Mouse (Mus musculus): ENCODE measurements at regions not wholly inside any gene's neighbourhood (a gene's known extent, or its start where the extent isn't known, plus 50 kb on each side); places are given as distances from the start of the nearest gene placed in this dataset.

- DNase-seq (ENCODE audit: low read depth) = no peak
These were observed 366.1 kb downstream of the Dnajb9 start for GRCm38 (mm10) chr12:43843907-43844537.

- DNase-seq (ENCODE audit: low read depth) = no peak
These were observed 378.1 kb downstream of the Dnajb9 start for GRCm38 (mm10) chr12:43831976-43832375.

- no peak for DNase-seq (ENCODE audit: low read depth)
These were observed 381.5 kb downstream of the Dnajb9 start for GRCm38 (mm10) chr12:43828641-43829040.

- no peak for DNase-seq (ENCODE audit: low read depth)
These were observed 382.2 kb downstream of the Dnajb9 start for GRCm38 (mm10) chr12:43827901-43828300.

- peak; percentile 24 for DNase-seq (ENCODE audit: low read depth)
These were observed 382.8 kb downstream of the Dnajb9 start for GRCm38 (mm10) chr12:43827296-43827695.

- no peak for DNase-seq (ENCODE audit: low read depth)
These were observed 396.6 kb downstream of the Dnajb9 start for GRCm38 (mm10) chr12:43813559-43813958.

GRCm38 (mm10) chr12:43772766-43773165 lies 437.4 kb downstream of the Dnajb9 start:
- DNase-seq (ENCODE audit: low read depth) = no peak

- no peak for DNase-seq (ENCODE audit: low read depth)
These were observed 448.0 kb downstream of the Dnajb9 start for GRCm38 (mm10) chr12:43762151-43762550.

All from NIH3T3 (cell line).